Mouse (Mus musculus) olfactory bulb, adult 2 months (tissue): ENCODE data around the gene Vasp. TPM values are rescaled to one million over a fixed set of nuclear protein-coding genes. Genes with fewer than 3 reads are reported as not detected.
A peak's percentile ranks its signal among the peaks of the same experiment; 100 is the strongest.

Experiments used
- H3K27ac ChIP-seq: fragments of 200-500 bp; 2 replicates; pipeline ENCODE4 v1.5.1; 2012; ENCODE audit warnings: low read depth, low read length; ENCODE audit not compliant: insufficient read depth
- H3K4me1 ChIP-seq: fragments of 200-500 bp; 2 replicates; pipeline ENCODE4 v1.6.1; 2012; ENCODE audit warnings: low read length; ENCODE audit not compliant: control insufficient read depth, insufficient read depth
- H3K4me3 ChIP-seq: fragments of 200-500 bp; 2 replicates; pipeline ENCODE4 v1.5.1; 2012; ENCODE audit warnings: mild to moderate bottlenecking, low read depth, low read length, moderate library complexity; ENCODE audit not compliant: insufficient read depth
- CTCF ChIP-seq: fragments of 200-500 bp; IDR thresholded peaks from 2 replicates; pipeline ENCODE4 v1.5.1; 2012; ENCODE audit warnings: low read depth, mild to moderate bottlenecking, low read length, moderate library complexity; ENCODE audit not compliant: insufficient read depth
- POLR2A ChIP-seq: fragments of 200-500 bp; IDR thresholded peaks from 2 replicates; pipeline ENCODE4 v1.6.1; 2012; ENCODE audit warnings: mild to moderate bottlenecking, low read depth, low read length, moderate library complexity; ENCODE audit not compliant: insufficient read depth
- WGBS: fragments of 180-500 bp; shearing (Covaris S2); methylation state at CpG from one replicate; pipeline ENCODE4 v1.1.7; 2018; 5-methylcytosine and 5-hydroxymethylcytosine counted together
- polyA plus RNA-seq: library from polyadenylated mRNA; stranded (reverse); fragments of >200 nt; gene quantifications from 2 replicates; pipeline ENCODE4 v1.2.4, GENCODE M21; 2012; ENCODE audit warnings: low replicate concordance; ENCODE audit not compliant: missing spikeins, insufficient read depth, insufficient read length

The Vasp gene
- not detected in 2 replicates for polyA plus RNA-seq

- WGBS: under 1% methylated on average over 62 of the region's 62 CpGs
- TF ChIP-seq POLR2A (no peak), CTCF (no peak)
- peak within 1 kb of the TSS; percentile 63 for H3K27ac ChIP-seq
- peak within 1 kb of the TSS; percentile 90 for H3K4me3 ChIP-seq
- H3K4me1 ChIP-seq: peaks cover 19% of the 10 kb centered on the region
Observed at GRCm38 (mm10) chr7:19271238-19272172, at the start of gene Vasp. Vasp (minus strand) TSS chr7:19271817.

GRCm38 (mm10) chr7:19320637-19321036 is 49.0 kb upstream of the Vasp start:
- no peak overlapping the region for H3K27ac ChIP-seq
- TF ChIP-seq POLR2A (no peak), CTCF (no peak)
- H3K4me3 ChIP-seq: peak overlapping the region; percentile 81
- H3K4me1 ChIP-seq: peaks cover 7% of the 10 kb centered on the region
- 40% methylated on average over 7 of the region's 7 CpGs for WGBS

GRCm38 (mm10) chr7:19319906-19320305 is 48.3 kb upstream of the Vasp start:
- H3K27ac ChIP-seq: peak overlapping the region; percentile 92
- TF ChIP-seq CTCF (peak; percentile 45; the same call in 1 of the 2 replicates), POLR2A (peak; percentile 81)
- peaks cover 7% of the 10 kb centered on the region for H3K4me1 ChIP-seq
- H3K4me3 ChIP-seq: peak overlapping the region; percentile 81
- WGBS: 0% methylated on average over 41 of the region's 41 CpGs

GRCm38 (mm10) chr7:19319458-19319857 is 47.8 kb upstream of the Vasp start:
- Histone ChIP-seq H3K4me3 (peak overlapping the region; percentile 81), H3K27ac (peak overlapping the region; percentile 92), H3K4me1 (peaks cover 7% of the 10 kb centered on the region)
- TF ChIP-seq POLR2A (no peak), CTCF (no peak)
- 8% methylated on average over 9 of the region's 9 CpGs for WGBS

- no peak overlapping the region for H3K4me3 ChIP-seq
- no peak overlapping the region for H3K27ac ChIP-seq
- peaks cover 7% of the 10 kb centered on the region for H3K4me1 ChIP-seq
- 79% methylated on average over 7 of the region's 7 CpGs for WGBS
- TF ChIP-seq POLR2A: no peak
- no peak for TF ChIP-seq CTCF
Observed at GRCm38 (mm10) chr7:19318676-19319075, 47.1 kb upstream of the Vasp start.

- no peak overlapping the region for H3K27ac ChIP-seq
- H3K4me3 ChIP-seq: no peak overlapping the region
- TF ChIP-seq POLR2A: no peak
- no peak for TF ChIP-seq CTCF
- H3K4me1 ChIP-seq: peaks cover 7% of the 10 kb centered on the region
- 75% methylated on average over 2 of the region's 2 CpGs for WGBS
Observed at GRCm38 (mm10) chr7:19318201-19318600, 46.6 kb upstream of the Vasp start.

- Histone ChIP-seq H3K4me3 (no peak overlapping the region), H3K27ac (no peak overlapping the region), H3K4me1 (peaks cover 7% of the 10 kb centered on the region)
- TF ChIP-seq CTCF (no peak), POLR2A (no peak)
- 57% methylated on average over 14 of the region's 14 CpGs for WGBS
Observed at GRCm38 (mm10) chr7:19316451-19317161, 45.0 kb upstream of the Vasp start.

- Histone ChIP-seq H3K4me3 (no peak overlapping the region), H3K4me1 (0 out of 2 replicates have a peak, but pooled peaks cover 6% of the 10 kb centered on the region), H3K27ac (no peak overlapping the region)
- TF ChIP-seq CTCF (no peak), POLR2A (no peak)
- WGBS: 44% methylated on average over 5 of the region's 5 CpGs
Observed at GRCm38 (mm10) chr7:19314033-19314432, 42.4 kb upstream of the Vasp start.

GRCm38 (mm10) chr7:19311991-19312390 is 40.4 kb upstream of the Vasp start:
- Histone ChIP-seq H3K27ac (no peak overlapping the region), H3K4me3 (no peak overlapping the region), H3K4me1 (peaks cover 14% of the 10 kb centered on the region)
- 32% methylated on average over 4 of the region's 4 CpGs for WGBS
- TF ChIP-seq POLR2A (no peak), CTCF (no peak)
